Mouse (Mus musculus) granulocyte monocyte progenitor cell, adult 5-6 weeks (primary cell): ENCODE measurements around the gene Fto. TPM values are rescaled to one million over a fixed set of nuclear protein-coding genes. Genes with fewer than 3 reads are reported as not detected.

Experiments used
- ATAC-seq: replicated peaks from 2 replicates; pipeline ENCODE4 v1.8.0; 2016; ENCODE audit warnings: mild to moderate bottlenecking, moderate TSS enrichment, inconsistent platforms; ENCODE audit not compliant: poor library complexity, severe bottlenecking
- total RNA-seq, 2 experiments: library from RNA; stranded (forward) in 1 of 2; stranded (reverse) in 1 of 2; fragments of 200-712, 200-1000 nt in 1 of 2; fragments of >200 nt in 1 of 2; fragmentation: Nextera tagmentation in 1 of 2; gene quantifications; 2 replicates each; pipeline ENCODE4 v1.2.3; 2014 to 2017

Gene Fto
- total RNA-seq, 2 experiments from 2014 or later = 31.4 to 61.5 TPM

DNA sequence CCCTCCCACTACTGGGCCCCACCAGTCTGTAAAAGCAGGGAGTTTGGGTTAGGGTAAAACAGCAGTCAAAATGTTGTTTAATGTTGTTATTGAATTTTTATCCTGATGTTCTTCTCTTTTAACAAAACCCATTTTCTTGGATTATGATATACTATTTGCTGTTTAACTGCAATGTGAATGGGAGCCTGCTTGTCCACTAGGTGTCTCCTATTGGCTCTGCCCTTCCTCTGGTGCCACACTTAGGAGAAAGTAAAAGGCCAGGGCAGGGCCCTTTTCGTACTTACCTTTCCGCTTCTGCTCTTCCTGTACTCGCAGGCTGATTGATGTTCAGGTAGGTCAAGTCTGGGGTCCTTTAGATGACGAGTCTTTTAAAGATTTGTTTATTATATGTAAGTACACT is 40.6 kb downstream of the Fto start:
- ATAC-seq = no peak

DNA sequence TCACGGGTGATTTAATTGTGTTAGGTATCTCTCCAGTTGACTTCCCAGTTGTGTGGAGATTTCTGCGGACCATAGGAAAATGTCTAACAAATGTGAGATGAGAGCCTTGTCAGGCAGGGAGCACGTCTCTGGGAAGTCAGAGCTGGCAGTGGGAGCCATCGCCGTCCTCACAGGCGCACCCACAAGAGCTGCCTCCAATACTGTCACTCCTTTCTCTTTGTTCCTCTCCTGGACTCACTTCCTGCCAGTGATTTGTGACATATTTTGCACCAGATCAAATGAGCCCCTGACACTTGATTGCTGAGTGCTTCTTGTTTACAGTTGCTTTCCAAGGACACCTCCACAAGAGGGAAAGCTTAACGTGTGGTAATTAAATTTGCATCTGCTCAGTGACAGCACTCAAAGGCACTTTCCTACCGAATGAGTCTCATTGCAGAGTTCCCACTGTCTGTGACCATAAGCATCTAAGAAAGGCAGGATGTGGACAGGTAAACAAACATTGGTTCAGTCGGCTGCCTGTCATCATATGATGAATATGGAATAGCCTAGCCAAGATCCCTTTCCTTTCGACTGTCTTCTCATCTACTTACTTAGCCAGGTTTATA is 42.1 kb downstream of the Fto start:
- ATAC-seq = no peak

DNA sequence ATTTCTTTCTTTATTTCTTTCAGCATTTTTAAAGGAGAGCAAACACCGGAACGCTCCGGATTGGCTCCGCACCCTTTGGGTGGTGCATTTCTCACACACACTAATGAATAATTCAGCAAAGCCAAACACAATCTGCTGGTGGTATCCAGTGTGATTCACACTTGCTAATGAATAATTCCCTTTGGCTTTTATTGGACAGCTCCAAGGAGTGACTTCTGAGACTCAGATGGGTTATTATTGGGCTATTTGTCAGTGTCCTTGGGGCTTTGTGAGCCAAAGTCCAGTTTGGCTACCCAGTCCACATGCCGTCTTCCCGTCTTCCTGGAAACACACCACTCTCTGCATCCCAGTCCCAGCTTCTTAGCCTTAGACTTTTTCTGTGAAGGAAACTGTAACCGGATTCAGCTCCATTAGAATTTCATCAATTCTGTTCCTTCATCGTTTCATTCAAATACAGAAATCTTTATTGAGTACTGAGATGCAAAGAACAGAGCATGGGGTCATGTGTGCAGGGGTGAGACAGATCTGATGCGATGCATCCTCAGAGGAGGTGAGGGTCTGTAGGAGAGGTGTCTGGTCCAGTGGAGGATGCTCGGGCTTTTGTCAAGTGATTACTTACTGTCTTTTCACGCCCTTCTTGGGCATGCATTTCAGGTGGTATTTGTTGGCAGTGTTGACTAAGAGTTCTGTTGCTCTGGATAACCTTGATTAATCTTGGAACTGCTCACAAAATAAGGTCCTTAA is 42.8 kb downstream of the Fto start:
- ATAC-seq = no peak

DNA sequence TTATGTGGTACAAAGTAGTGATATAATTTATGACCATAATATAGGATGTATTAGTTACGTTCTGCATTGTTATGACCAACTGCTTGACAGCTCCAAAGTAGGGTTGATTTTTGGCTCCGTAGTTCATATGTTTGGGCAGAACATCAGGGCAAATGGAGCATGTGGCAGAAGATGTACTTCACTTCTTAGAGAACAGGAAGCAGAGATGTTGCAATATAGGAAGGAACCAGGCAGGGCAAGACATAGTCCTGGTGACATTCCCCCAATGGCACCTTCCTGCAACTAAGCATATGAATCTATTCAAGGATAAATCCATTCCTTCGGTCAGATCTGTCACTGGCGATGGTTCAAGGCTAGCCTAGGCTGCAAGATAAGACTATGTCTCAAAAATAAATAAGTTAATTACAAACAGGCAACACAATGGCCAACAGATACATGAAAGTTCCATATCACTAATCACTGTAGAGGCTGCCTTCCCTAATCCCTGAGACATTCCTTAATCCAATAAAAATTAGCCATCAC is 44.2 kb downstream of the Fto start:
- ATAC-seq = peak; percentile 76

DNA sequence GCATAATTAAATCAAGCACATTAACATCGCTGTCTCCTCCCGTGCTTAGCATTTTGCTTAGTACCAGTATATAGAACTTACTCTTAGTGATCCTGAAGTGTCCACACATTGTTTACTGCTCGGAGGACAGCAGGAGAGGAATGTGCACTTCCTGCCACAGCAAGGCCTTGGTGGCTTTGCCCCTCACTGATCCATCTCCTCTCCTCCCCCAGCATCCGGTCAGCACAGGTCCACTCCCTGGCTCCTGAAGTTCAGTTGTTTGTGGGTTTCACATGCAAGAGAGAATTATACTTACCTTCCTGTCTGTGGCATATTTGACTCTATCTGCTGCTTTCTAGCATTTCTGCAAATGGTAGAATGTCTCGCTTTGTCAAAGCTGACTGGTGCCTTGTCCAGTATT is 44.7 kb downstream of the Fto start:
- no peak for ATAC-seq

DNA sequence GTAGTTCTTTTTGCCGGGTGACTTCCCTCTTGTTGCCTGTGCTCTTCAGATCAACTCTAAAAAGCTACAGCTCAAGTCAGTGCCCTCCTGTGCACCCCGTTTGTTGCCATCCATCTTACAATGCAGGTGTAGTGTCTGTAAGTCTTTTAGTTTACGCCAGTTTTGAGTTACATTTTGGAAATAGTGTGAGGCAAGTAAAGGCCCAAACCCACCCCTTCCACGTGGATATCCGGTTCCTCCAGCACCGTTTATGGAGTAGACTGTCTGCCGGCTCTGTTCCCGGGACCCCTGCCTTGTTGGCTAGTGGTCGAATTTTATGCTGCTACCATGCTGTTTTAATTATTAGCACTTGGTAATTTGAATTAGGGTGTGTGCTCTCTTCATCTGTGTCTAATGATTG is 46.2 kb downstream of the Fto start:
- ATAC-seq = no peak

DNA sequence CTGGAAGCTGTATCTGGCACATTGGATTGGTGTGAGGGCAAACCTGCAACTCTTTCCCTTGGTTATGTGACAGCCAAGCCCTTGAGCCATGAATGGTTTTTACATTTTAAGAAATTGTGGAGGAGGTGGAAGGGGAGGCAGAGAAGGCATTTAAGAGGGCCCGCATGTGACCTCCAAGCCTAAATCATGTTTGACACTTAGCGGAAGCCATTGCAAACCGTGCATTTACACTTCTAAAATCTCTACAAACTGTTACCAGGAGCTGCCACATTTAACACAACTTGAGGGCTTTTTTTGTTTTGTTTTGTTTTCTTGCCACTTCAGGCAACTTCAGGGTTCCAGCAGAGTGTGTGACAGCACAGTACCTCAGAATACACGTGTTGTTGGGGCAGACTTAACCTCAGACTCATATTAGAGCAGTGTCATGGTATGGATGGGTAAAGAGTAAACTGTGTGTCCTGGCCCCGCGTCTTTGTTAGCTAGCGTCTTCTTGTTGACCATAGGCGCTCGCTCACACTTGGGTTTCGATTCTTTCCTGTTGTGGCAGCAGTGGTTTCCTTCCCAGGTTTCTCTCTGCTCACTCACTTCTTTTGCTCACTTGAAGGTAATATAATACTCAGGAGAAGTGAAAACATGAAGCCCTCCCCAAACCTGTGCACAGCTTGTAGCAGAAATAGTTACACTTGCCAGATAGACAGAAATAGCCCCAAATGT is 47.5 kb downstream of the Fto start:
- ATAC-seq = peak; percentile 17; the same call in 1 of the 2 replicates

DNA sequence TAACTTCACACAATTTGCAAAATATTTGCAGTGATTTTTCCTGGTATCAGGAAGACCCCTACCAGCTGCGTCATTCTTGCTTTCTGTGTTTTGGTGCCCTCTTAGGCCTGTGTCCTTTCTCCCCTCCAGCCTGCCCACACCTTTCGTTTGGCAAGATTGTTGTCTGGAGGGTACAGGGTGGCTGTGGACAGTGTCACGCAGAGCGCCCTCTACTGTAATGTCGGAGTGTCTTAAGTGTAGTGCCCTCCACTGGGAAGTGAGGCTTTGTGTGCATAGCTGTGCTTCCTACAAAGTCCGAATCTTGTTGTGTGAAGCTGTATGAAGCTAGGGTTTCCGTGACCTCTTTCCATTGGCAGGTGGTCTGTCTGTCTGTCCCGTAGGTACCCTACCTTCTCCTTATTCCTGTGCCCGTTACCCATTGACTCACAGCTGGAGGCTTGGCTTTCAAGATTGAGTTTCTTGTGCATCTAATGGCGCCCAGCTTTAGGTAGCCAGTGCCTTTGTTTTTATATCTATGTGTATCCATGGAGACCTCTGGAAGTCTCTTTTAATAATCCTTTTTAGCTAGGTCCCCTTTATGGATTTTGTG is 50.0 kb downstream of the Fto start:
- ATAC-seq = peak; percentile 72

DNA sequence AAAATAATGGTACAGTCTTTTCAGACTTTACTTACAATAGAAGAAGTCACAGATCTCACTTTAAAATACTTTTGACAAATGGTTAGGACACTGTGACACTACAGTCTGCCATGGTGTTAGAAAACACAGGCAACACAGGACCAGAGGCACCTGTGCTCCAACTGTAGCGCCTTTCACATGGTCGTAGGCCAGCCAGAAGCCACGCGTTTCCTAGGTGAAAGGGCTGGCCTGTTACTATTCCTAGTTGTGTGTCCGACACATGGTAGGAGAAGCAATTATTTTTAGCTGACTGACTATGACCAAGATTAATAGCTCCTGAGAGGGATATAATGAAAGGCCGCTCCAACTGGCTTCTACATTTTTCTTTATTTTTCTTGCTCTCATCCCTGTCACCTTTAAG is 50.9 kb downstream of the Fto start:
- ATAC-seq = no peak

DNA sequence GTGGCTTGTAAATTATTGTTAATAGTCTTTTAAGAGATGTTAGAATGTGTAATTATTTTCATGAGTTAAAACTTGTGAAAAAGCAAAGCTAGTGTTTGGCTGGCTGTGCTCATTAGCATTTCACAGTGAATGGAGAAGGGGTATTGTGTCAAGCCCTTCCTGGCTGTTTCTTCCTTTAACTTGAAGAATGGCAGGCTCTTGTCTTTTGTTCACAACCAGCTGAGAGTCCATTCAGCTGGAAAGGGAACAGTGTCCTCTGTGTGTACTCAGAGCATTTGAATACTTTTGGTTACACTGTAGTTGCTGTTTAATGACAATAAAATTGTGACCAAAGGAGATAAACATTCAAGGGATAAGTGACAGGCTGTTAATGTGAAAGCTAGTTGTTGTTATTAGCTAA is 52.5 kb downstream of the Fto start:
- no peak for ATAC-seq

DNA sequence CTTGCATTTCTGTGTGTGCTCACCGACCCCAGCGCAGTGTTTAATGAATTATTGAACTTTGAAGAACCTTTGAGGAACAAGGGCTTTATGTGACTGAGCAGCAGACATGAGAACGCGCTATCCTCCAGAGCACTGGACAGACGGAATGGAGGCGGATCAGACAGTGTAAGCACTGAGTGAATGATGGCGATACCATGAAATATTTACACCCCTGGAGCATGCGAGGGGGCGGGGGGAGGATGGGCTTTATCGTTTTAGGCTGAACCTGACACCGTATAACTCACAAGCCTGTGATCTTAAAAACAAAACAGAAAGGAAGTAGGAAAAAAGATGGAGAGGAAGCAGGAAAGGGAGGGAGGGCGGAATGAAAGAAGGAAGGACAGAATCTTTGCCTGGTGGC is 57.6 kb downstream of the Fto start:
- no peak for ATAC-seq

DNA sequence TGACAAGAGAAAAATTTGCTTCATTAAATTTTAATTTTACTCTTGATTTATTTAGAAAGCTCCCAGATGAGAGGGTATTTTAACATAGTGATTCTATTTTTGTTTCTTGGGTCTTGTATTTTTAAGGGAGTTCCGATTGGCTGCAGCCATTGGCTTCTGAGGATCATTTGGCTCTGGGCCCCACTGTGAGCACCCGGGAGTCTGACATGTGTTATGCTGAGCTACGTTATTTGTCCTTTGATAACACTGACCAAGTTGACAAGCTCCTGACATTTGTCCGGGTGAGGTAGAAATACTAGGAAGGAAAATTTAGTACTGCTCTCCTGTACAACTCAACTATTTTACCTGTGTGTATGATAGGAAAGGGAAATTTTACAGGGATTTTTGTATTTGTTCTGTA is 58.7 kb downstream of the Fto start:
- ATAC-seq = no peak

DNA sequence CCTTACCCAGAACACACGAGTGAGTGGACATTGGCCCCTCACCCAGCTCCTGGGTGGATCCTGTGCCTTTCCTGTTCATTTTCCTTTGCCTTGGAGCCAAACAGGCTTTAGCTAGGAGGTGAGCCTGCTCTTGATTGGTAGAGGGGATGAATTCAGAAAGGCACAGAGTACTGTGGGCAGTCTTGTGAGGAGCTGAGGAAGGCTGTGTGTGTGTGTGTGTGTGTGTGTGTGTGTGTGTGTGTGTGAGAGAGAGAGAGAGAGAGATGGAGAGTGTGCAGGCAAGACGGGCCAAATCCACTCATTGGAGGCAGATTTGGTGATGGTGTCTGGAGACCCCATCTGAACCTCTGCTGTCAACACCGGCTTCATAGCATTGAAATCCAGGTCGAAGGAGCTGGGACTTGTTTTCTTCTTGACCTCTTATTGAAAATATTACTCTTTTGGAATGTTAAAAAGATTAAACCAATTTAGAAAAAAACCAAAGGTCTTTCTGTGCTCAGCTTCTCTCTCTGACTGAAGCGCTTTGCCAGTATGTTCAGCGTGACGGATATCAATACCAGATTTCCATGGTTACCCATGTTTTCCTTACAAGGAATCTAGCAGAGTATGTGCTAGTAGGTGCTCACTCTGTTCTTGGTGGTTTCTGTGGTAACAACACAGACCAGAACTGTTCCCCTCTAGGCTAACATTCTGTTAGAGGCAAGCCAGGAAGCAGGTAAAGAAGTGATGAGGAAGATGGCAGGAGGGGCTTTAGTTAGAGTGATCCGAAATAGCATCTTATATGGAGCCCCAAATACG is 59.7 kb downstream of the Fto start:
- no peak for ATAC-seq

DNA sequence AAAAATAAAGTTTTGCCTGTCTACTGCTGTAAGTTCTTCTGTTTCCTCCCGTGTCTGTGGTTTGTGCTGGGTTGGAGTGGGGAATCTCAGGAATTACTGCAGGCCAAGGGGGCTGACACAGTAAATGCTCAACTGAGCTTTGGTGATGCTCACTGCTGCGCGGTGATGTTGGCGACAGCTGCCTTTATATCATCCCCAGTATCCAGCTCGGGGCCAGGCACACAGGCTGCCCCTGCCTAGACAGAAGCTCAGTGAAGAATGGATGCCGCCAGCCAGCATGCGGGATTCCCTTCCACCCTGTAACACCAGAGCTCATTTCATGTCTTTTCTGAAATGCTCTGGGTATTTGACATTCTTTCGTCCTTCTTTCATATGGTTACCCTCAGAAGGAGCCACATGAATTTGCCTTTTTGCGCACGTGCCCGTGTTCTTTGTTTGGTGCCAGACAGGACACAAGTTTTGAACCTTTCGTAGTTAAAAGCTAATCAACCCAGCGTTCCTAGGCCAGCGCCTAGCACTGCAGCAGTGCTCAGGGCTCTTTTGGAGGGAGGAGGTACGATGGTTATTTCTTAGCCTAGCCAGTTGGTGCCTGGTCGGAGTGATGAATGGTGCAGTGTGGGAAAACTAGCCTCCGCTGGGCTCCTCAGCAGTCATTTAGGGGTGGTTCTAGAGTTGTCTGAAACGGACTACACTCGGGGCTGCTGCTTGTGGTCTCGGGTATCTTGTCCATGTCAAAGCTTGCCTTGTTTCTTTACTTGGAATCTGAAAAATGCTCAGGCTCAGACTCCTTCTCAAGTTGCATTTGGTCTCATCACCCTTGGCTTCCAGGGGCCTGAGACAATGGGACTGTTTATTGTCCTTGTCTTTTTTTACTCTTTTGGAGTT is 62.0 kb downstream of the Fto start:
- ATAC-seq = no peak

DNA sequence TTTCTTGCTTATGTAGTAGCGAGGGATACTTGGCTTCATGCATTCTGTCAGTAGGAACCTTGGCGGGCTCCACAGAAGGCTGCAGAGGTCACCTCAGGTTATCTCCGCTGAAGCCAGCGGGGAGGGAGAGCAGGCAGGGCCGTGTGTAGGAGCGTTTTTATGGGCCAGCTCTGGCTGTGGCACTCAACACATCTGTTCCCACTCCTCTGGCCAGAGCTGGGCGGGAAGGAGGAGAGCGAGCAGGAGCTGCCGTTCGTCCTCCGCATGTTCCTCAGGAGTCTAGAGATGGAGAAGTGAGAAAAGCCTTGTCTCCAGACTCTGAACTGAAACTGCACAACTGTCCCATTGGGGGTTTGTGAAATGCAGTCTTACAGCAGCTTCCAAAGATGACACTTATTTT is 63.5 kb downstream of the Fto start:
- peak; percentile 60 for ATAC-seq

DNA sequence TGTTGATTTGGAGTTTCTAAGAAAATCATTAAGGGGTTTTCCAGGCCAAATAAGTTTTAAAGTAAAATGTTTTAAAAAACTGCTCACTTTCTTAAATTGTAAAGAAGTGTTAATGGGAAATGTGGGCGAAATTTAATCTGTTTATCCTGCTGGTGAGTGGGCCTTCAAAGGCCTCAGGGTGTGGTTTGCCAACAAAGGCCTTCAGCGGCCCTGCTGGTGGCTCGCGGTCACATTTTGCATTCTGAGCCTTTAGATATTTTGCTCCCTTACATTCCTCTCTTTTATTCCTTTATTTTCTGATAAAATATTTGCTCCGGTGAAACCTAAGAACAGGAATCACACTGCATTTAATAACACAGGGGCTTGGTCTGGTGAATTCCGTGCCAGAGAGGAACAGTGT is 64.0 kb downstream of the Fto start:
- ATAC-seq = no peak

DNA sequence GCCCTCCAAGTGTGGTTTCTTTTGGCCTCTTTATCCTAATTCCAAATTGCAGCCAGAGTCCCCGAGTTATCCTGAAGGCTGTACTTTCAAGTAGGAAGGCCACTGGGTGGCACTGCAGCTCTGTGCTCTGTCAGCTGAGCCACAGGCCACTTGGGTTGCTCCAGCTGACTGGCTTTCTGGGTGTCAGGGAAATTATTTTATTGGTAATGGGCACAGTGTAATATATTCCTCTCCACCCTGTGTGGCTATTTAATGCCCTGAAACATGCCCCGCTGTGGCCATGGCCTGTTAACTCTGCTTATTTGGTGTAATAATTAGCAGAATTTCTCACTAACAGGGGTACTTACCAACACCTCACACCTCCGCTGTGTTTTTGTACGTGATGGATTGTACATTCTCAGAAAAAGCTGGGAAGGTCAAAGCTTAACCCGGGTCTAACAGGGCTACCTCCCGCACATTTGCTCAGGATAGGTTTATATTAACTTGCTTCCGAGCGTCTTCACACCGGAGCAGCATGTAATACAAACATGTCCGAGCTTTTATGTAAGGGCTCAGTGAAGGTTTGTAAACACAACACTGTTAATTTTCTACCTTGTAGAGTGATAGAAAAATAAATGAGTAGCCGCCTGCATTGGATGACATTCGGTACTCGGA is 65.6 kb downstream of the Fto start:
- ATAC-seq = peak; percentile 24; the same call in 1 of the 2 replicates

DNA sequence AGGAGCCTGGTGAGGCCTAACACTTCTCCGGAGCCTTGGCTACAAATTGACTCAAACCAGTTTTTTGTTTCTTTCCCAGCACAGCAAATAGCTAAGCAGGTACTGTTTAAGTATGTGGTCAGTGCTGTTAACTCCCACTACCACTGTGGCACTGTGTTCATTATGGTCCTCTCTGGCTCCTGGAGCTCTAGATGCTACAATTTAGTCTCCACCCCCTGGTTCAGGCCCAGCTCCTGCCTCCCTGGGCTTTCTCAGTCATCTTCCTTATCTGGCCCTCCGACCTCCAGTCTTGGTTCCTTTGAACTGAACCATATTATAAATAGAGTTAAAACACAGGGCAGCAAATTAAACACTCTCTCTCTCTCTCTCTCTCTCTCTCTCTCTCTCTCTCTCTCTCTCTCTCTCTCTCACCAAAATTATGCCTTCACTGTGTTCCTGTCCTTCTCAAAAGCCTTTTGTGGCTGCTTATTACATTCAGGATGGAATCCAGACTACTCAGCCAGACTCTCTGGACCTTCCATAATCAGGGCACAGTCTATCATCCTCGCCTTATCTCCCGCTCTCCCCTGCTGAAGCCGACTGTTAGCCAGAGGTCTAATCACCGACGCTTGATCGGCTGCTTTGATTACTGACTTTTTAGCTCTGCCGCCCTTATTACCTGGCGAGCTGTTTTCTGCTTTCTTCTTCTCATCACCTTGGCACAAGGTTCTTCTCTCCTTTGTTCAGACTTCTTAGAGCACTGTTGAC is 67.6 kb downstream of the Fto start:
- no peak for ATAC-seq
